Mouse (Mus musculus): Measurements from ENCODE around the gene Gzmn. TPM values are rescaled to one million over a fixed set of nuclear protein-coding genes. Genes with fewer than 3 reads are reported as not detected.

The Gzmn gene
- polyA plus RNA-seq, 1 experiment = not detected

DNA sequence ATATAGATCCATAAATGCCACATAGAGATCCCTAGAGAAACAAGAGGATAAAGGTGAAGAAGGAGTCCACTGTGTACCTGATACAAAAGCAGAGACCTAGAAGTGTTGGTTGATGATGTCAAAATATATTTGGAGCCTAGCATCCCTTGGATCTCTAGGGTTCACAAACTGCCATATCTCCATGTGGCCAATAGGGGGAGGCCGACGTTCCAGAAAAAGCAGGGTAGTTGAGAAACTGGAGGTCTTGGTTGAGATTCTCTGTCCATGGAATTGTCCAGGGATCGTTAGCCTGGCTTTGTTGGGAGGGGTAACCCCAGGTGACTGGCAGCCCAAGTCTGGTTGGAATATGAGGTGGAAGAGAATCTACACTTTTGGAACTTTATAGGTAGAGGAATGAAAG is 46.1 kb downstream of the Gzmn start:
- DNase-seq = peak; percentile 2
- H3K27me3 ChIP-seq (ENCODE audit: control insufficient read depth, insufficient read depth, low read length) = no peaks in the 10 kb centered on the region
- H3K36me3 ChIP-seq (ENCODE audit: control insufficient read depth, insufficient read depth, low read length) = no peaks in the 10 kb centered on the region
- no peak for TF ChIP-seq POLR2A (IDR thresholded peaks at IDR 0.05; ENCODE audit: control insufficient read depth, extremely low read depth, insufficient read depth, low read length, poor library complexity)
- TF ChIP-seq CTCF (IDR thresholded peaks at IDR 0.05; ENCODE audit: borderline replicate concordance, control insufficient read depth, extremely low read depth, insufficient read depth, low read length, poor library complexity) = no peak
- H3K4me1 ChIP-seq (replicated peaks; ENCODE audit: control insufficient read depth, insufficient read depth, low read length) = no peaks in the 10 kb centered on the region
- no peak overlapping the region for H3K4me3 ChIP-seq (ENCODE audit: control insufficient read depth, insufficient read depth, low read length)
- H3K27ac ChIP-seq (ENCODE audit: control insufficient read depth, insufficient read depth, low read length) = no peak overlapping the region
- 51% methylated on average over 3 of the region's 3 CpGs for WGBS

- Histone ChIP-seq H3K4me3 (ENCODE audit: control insufficient read depth, insufficient read depth, low read length) (no peak overlapping the region), H3K27ac (ENCODE audit: control insufficient read depth, insufficient read depth, low read length) (no peak overlapping the region), H3K4me1 (replicated peaks; ENCODE audit: control insufficient read depth, insufficient read depth, low read length) (no peaks in the 10 kb centered on the region), H3K27me3 (ENCODE audit: control insufficient read depth, insufficient read depth, low read length) (no peaks in the 10 kb centered on the region), H3K36me3 (ENCODE audit: control insufficient read depth, insufficient read depth, low read length) (no peaks in the 10 kb centered on the region)
- no peak for DNase-seq
- no peak for TF ChIP-seq CTCF (IDR thresholded peaks at IDR 0.05; ENCODE audit: borderline replicate concordance, control insufficient read depth, extremely low read depth, insufficient read depth, low read length, poor library complexity)
- 89% methylated on average over 3 of the region's 3 CpGs for WGBS
These were observed 50.9 kb downstream of the Gzmn start for GRCm38 (mm10) chr14:56123516-56123915.

- no peaks in the 10 kb centered on the region for H3K36me3 ChIP-seq (ENCODE audit: control insufficient read depth, insufficient read depth, low read length)
- no peaks in the 10 kb centered on the region for H3K27me3 ChIP-seq (ENCODE audit: control insufficient read depth, insufficient read depth, low read length)
- no peaks in the 10 kb centered on the region for H3K4me1 ChIP-seq (replicated peaks; ENCODE audit: control insufficient read depth, insufficient read depth, low read length)
- H3K27ac ChIP-seq (ENCODE audit: control insufficient read depth, insufficient read depth, low read length) = no peak within 1 kb of the TSS
- H3K4me3 ChIP-seq (ENCODE audit: control insufficient read depth, insufficient read depth, low read length) = no peak within 1 kb of the TSS
- no peak for DNase-seq
- no peak for TF ChIP-seq CTCF (IDR thresholded peaks at IDR 0.05; ENCODE audit: borderline replicate concordance, control insufficient read depth, extremely low read depth, insufficient read depth, low read length, poor library complexity)
- TF ChIP-seq POLR2A (IDR thresholded peaks at IDR 0.05; ENCODE audit: control insufficient read depth, extremely low read depth, insufficient read depth, low read length, poor library complexity) = no peak
These were observed 53.9 kb downstream of the Gzmn start, which contains the start of gene Gzme for GRCm38 (mm10) chr14:56120525-56120924. Gene Gzme (minus strand): TSS chr14:56120625.

Other genes with a start within 250 kb of the Gzmn start
- 1.7 and 2.0 TPM in 2 replicates for gene Cma1, start 229.9 kb downstream of the Gzmn start, polyA plus RNA-seq (2012; rRNA removed)
- 0.28 TPM in 1 of 2 replicates, not detected in the other for gene Cma2, start 223.6 kb downstream of the Gzmn start, polyA plus RNA-seq (2012; rRNA removed)
- gene Mcpt1, start 156.6 kb downstream of the Gzmn start, polyA plus RNA-seq (2012; rRNA removed) = 0.66 and 0.77 TPM in 2 replicates
- gene Mcpt9, start 144.1 kb downstream of the Gzmn start, polyA plus RNA-seq (2012; rRNA removed) = not detected in 2 replicates
- gene Mcpt2, start 132.6 kb downstream of the Gzmn start, polyA plus RNA-seq (2012; rRNA removed) = 0.24 and 0.43 TPM in 2 replicates
- gene Mcpt4, start 112.3 kb downstream of the Gzmn start, polyA plus RNA-seq (2012; rRNA removed) = 1.9 and 2.9 TPM in 2 replicates
- gene Mcpt8, start 89.3 kb downstream of the Gzmn start, polyA plus RNA-seq (2012; rRNA removed) = 0.20 TPM in 1 of 2 replicates, not detected in the other
- 0.09 and 0.74 TPM in 2 replicates for gene Ctsg, start 72.0 kb downstream of the Gzmn start, polyA plus RNA-seq (2012; rRNA removed)
- not detected in 2 replicates for gene Gzme, start 54.0 kb downstream of the Gzmn start, polyA plus RNA-seq (2012; rRNA removed)
- gene Gzmd, start 42.0 kb downstream of the Gzmn start, polyA plus RNA-seq (2012; rRNA removed) = not detected in 2 replicates
- not detected in 2 replicates for gene Gzmg, start 15.0 kb downstream of the Gzmn start, polyA plus RNA-seq (2012; rRNA removed)
- gene Gzmf, start 36.8 kb upstream of the Gzmn start, polyA plus RNA-seq (2012; rRNA removed) = 0.24 TPM in 1 of 2 replicates, not detected in the other
- 0.54 and 0.60 TPM in 2 replicates for gene Gzmc, start 60.1 kb upstream of the Gzmn start, polyA plus RNA-seq (2012; rRNA removed)
- gene Gzmb, start 87.7 kb upstream of the Gzmn start, polyA plus RNA-seq (2012; rRNA removed) = 1.2 and 2.2 TPM in 2 replicates
- gene Atp12a, start 190.5 kb upstream of the Gzmn start, polyA plus RNA-seq (2012; rRNA removed) = 0.23 and 0.69 TPM in 2 replicates
- gene Rnf17, start 228.0 kb upstream of the Gzmn start, polyA plus RNA-seq (2012; rRNA removed) = 0.03 TPM in 1 of 2 replicates, not detected in the other